Mouse (Mus musculus) forebrain, embryonic 11.5 days (tissue): ENCODE data around the gene Golga4. TPM values are rescaled to one million over a fixed set of nuclear protein-coding genes. Genes with fewer than 3 reads are reported as not detected.

Source experiments
- ATAC-seq: fragments of 200-750 bp; cut with Nextera tagmentation; replicated peaks from 2 replicates; pipeline ENCODE4 v1.8.0; 2017; ENCODE audit warnings: moderate TSS enrichment; ENCODE audit not compliant: low FRiP score
- DNase-seq: peaks from one replicate; pipeline ENCODE4 v3.0.0-alpha.2; 2017; ENCODE audit warnings: low spot score
- H3K27ac ChIP-seq: fragments of 300-500 bp; sonication (generic); 2 replicates; pipeline ENCODE4 v1.5.1; 2014; ENCODE audit warnings: low read depth, low read length
- H3K27me3 ChIP-seq: fragments of 300-500 bp; sonication (generic); 2 replicates; pipeline ENCODE4 v1.6.1; 2014; ENCODE audit warnings: mild to moderate bottlenecking, low read length, mixed read lengths; ENCODE audit not compliant: control insufficient read depth, insufficient read depth
- H3K36me3 ChIP-seq: fragments of 300-500 bp; sonication (generic); 2 replicates; pipeline ENCODE4 v1.6.1; 2014; ENCODE audit warnings: mild to moderate bottlenecking, low read length, moderate library complexity, mixed read lengths; ENCODE audit not compliant: control insufficient read depth, insufficient read depth
- H3K4me1 ChIP-seq: fragments of 300-500 bp; sonication (generic); replicated peaks from 2 replicates; pipeline ENCODE4 v1.6.1; 2014; ENCODE audit warnings: low read length, mixed read lengths; ENCODE audit not compliant: control insufficient read depth, insufficient read depth
- H3K4me2 ChIP-seq: fragments of 300-500 bp; sonication (generic); 2 replicates; pipeline ENCODE4 v1.6.1; 2014; ENCODE audit warnings: low read depth, mild to moderate bottlenecking, low read length, moderate library complexity, mixed read lengths; ENCODE audit not compliant: severe bottlenecking
- H3K4me3 ChIP-seq: fragments of 300-500 bp; sonication (generic); 2 replicates; pipeline ENCODE4 v1.5.1; 2014; ENCODE audit warnings: low read depth, low read length
- H3K9ac ChIP-seq: fragments of 300-500 bp; sonication (generic); 2 replicates; pipeline ENCODE4 v1.6.1; 2014; ENCODE audit warnings: low read length
- H3K9me3 ChIP-seq: fragments of 300-500 bp; sonication (generic); 2 replicates; pipeline ENCODE4 v1.6.1; 2016; ENCODE audit warnings: low read length, mixed read lengths; ENCODE audit not compliant: control insufficient read depth
- WGBS: fragments of 180-500 bp; shearing (Covaris S2); extraction: QIAGEN DNeasy Blood & Tissue Kit; methylation state at CpG from one replicate; pipeline ENCODE4 v1.1.7; 2014; 5-methylcytosine and 5-hydroxymethylcytosine counted together
- polyA plus RNA-seq: library from polyadenylated mRNA; unstranded; fragments of >200 nt; fragmentation: Nextera tagmentation; extraction: Ambion mirVana; gene quantifications from 2 replicates; pipeline ENCODE4 v1.2.1, GENCODE M21; 2014

Golga4 gene
- polyA plus RNA-seq, 1 experiment from 2014 or later = 66.8 TPM

DNA sequence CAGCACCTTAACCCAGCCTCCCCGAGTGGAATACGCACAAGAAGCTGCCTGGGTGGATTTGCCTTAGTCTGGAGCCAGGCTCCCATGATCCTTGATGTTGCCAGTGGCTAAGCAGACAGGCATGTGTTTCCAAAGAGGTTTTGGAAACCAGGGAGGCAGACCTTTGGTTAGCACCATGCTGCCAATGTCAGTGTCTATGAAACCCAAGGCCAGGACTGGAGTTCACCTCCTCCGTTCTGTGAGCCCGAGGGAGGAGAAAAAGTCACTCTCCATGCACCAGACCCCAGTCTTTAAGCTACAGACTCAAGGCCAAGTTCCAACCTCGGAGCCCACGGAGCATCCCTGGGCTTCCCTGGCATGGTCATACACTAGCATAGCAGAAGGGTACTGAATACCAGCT, 115.6 kb downstream of the Golga4 start:
- H3K9ac ChIP-seq = no peak overlapping the region
- H3K9me3 ChIP-seq = no peaks in the 10 kb centered on the region

DNA sequence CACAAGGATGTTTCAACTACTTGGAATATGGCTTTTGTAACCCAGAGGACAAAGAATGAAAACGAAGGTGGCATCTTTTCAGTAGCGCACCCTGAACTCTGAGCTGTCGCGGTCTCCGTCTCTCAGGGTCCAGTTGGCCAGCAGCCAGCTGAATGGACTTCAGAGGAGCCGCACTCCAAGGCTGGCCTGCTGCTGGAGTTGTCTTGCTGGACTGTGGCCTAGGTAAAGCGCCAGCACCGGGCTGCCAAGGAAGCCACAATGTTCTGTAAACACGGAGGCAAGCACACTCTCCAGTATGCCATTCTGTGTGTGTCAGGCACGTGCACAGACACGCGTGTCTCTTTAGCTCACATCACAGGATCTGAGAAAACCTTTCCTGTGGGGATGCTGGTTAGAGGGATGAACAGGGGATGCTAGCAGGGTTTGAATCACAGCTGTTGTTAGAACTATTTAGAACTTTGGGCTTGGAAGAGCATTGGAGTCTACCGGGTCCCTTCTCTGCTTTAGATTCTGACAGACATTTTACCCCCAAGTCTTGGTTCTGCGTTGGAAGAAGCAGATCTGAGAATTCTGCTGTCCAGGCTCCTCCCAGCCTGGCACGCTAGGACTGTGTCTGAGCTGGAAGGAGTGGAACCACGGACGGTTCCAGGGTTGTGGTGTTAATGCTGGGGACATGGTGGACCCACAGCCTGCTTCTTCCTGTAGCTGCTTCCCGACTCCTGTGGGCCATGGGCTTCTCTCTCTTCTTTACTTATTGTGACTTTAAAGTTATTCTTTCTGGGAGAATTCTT, 116.5 kb downstream of the Golga4 start:
- no peak overlapping the region for H3K9ac ChIP-seq
- no peak overlapping the region for H3K4me3 ChIP-seq
- no peaks in the 10 kb centered on the region for H3K9me3 ChIP-seq
- ATAC-seq = no peak
- no peak overlapping the region for H3K4me2 ChIP-seq
- no peak for DNase-seq
- H3K27ac ChIP-seq = no peak overlapping the region
- WGBS = 90% methylated on average over 18 of the region's 18 CpGs
- no peaks in the 10 kb centered on the region for H3K27me3 ChIP-seq
- no peaks in the 10 kb centered on the region for H3K36me3 ChIP-seq
- peaks cover 1% of the 10 kb centered on the region; the same call in 1 of the 2 replicates for H3K4me1 ChIP-seq

More for the DNA sequence above, 115.6 kb downstream of the Golga4 start:
- Histone ChIP-seq H3K4me1 (peaks cover 1% of the 10 kb centered on the region; the same call in 1 of the 2 replicates), H3K4me2 (no peak overlapping the region), H3K4me3 (no peak overlapping the region), H3K27ac (no peak overlapping the region), H3K27me3 (no peaks in the 10 kb centered on the region), H3K36me3 (no peaks in the 10 kb centered on the region)
- 90% methylated on average over 6 of the region's 6 CpGs for WGBS
- DNase-seq (no peak), ATAC-seq (no peak)

DNA sequence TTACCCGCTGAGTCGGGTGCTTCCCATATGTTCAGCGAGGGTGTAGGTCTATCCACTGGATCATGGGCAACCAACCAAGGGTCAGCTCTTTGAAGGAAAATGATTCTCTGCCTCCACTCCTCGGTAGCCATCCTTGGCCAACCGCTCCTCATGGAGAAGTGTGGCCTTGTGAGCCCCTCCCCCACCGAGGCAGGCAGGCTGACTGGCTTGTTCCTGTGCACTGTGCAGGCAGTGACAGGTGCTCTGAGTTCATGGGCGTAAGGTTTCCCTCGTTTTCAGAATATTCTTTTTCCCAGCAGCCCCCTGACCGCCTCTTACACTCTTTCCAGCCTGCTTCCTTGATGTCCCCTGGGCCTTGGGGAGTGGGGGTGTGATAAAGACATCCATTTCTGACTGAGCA, 117.4 kb downstream of the Golga4 start:
- Histone ChIP-seq H3K27me3 (no peaks in the 10 kb centered on the region), H3K9me3 (no peaks in the 10 kb centered on the region), H3K36me3 (no peaks in the 10 kb centered on the region), H3K4me3 (no peak overlapping the region), H3K4me1 (peaks cover 1% of the 10 kb centered on the region; the same call in 1 of the 2 replicates), H3K4me2 (no peak overlapping the region), H3K9ac (no peak overlapping the region), H3K27ac (no peak overlapping the region)
- 72% methylated on average over 9 of the region's 9 CpGs for WGBS
- DNase-seq (no peak), ATAC-seq (no peak)

DNA sequence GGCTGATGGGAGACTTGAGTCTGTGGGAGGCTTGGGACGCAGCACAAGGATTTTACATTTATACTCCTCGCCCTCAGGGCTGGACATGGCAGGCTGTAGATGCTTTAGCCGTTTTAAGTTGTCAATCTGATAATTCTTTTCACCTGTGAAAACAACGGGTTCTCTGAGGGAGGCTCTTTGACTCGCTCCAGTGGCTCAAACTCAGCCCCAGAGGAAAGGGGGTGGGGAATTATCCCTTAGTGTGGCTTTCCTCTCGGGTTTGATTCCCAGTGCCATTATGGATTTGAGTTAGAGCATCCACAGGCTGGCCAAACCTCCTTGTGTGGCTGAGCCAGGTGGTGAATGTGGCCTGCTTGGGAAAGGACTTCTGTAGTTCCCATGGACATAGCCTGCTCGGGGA, 118.1 kb downstream of the Golga4 start:
- Histone ChIP-seq H3K36me3 (no peaks in the 10 kb centered on the region), H3K9ac (no peak overlapping the region), H3K4me2 (no peak overlapping the region), H3K9me3 (no peaks in the 10 kb centered on the region), H3K4me3 (no peak overlapping the region), H3K4me1 (peaks cover 1% of the 10 kb centered on the region; the same call in 1 of the 2 replicates), H3K27ac (no peak overlapping the region), H3K27me3 (no peaks in the 10 kb centered on the region)
- WGBS = 24% methylated on average over 7 of the region's 7 CpGs
- ATAC-seq = no peak
- no peak for DNase-seq

DNA sequence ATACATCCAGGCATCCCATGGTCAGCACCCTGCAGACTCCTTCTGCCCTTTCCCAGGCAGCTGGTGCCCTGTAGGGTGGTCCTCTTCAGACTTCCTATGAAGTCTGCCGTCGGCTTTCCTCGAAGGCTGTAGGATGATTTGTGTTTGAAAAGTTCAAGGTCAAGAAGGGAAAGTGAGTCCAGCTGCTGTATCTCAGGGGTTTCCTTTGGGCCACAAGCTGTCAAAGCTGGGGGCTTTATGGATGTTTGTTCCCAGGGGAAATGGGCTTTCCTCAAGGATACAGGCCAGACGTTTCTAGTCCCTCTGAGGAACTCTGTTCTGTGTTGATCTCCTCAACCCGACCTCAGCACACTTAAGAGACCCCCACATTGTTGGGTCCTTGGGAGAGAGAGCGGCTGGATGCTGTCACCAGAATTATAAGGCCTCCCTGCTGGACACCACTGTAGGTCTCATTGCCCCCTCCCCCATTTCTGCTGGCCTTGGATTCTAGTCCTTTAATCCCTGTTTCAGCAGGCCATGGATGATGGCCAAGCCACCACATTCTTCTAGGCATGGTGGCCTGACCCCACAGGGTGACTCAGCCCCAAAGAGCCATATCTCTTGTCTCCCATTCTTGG, 123.8 kb downstream of the Golga4 start:
- H3K4me3 ChIP-seq = no peak overlapping the region
- 76% methylated on average over 6 of the region's 6 CpGs for WGBS
- H3K9me3 ChIP-seq = no peaks in the 10 kb centered on the region
- no peaks in the 10 kb centered on the region; the same call in 1 of the 2 replicates for H3K4me1 ChIP-seq
- no peak overlapping the region for H3K9ac ChIP-seq
- H3K27ac ChIP-seq = no peak overlapping the region
- H3K27me3 ChIP-seq = no peaks in the 10 kb centered on the region
- ATAC-seq (no peak), DNase-seq (no peak)
- H3K4me2 ChIP-seq = no peak overlapping the region
- no peaks in the 10 kb centered on the region for H3K36me3 ChIP-seq

Other genes with a start within 250 kb of the Golga4 start
- 22.9 and 25.8 TPM in 2 replicates for gene Eomes, start 28.1 kb upstream of the Golga4 start, polyA plus RNA-seq
- 6.3 and 7.1 TPM in 2 replicates for gene Itga9, start 100.4 kb downstream of the Golga4 start, polyA plus RNA-seq